Mouse (Mus musculus) E14TG2a.4 (cell line): ENCODE measurements at regions not wholly inside any gene's neighbourhood (a gene's known extent, or its start where the extent isn't known, plus 50 kb on each side); places are given as distances from the start of the nearest gene placed in this dataset.

Experiments
- CTCF ChIP-seq: conservative IDR thresholded peaks from 2 replicates; pipeline ENCODE4 v1.5.1; 2014; ENCODE audit warnings: low read length
- NANOG ChIP-seq: IDR thresholded peaks from 2 replicates; pipeline ENCODE4 v1.6.1; 2014; ENCODE audit warnings: borderline replicate concordance, low read length, mixed read lengths

GRCm38 (mm10) chr16:97285886-97286447 is 70.6 kb upstream of the Bace2 start:
- TF ChIP-seq CTCF (no peak), NANOG (no peak)
